Mouse (Mus musculus) lung, adult 2 months (tissue): ENCODE measurements around the gene Nlrp4f. TPM values are rescaled to one million over a fixed set of nuclear protein-coding genes. Genes with fewer than 3 reads are reported as not detected.

ENCODE experiments used
- DNase-seq: peaks from one replicate; pipeline ENCODE4 v3.0.0; 2022
- H3K4me1 ChIP-seq: fragments of 200-500 bp; 2 replicates; pipeline ENCODE4 v1.6.1; 2011; ENCODE audit warnings: low read length; ENCODE audit not compliant: control insufficient read depth, insufficient read depth
- H3K4me3 ChIP-seq: fragments of 200-500 bp; replicated peaks from 2 replicates; pipeline ENCODE3; 2011; ENCODE audit warnings: low read depth, mild to moderate bottlenecking, control low read depth, low read length; ENCODE audit errors: extremely low read depth
- CTCF ChIP-seq: fragments of 200-500 bp; IDR thresholded peaks from 2 replicates; pipeline ENCODE4 v1.5.1; 2011; ENCODE audit warnings: mild to moderate bottlenecking, low read length, control low read depth; ENCODE audit not compliant: insufficient read depth
- POLR2A ChIP-seq: fragments of 200-500 bp; IDR thresholded peaks from 2 replicates; pipeline ENCODE4 v1.6.1; 2011; ENCODE audit warnings: low read depth, mild to moderate bottlenecking, control low read depth, low read length, borderline replicate concordance; ENCODE audit errors: extremely low read depth
- WGBS: fragments of 180-500 bp; shearing (Covaris S2); methylation state at CpG from one replicate; pipeline ENCODE4 v1.1.7; 2018; 5-methylcytosine and 5-hydroxymethylcytosine counted together
- polyA plus RNA-seq: library from polyadenylated mRNA; depleted of rRNA; stranded (reverse); fragments of >200 nt; gene quantifications from 2 replicates; pipeline ENCODE4 v1.2.3, GENCODE M21; 2012; rRNA removed

Gene Nlrp4f
- not detected in 2 replicates for polyA plus RNA-seq

DNA sequence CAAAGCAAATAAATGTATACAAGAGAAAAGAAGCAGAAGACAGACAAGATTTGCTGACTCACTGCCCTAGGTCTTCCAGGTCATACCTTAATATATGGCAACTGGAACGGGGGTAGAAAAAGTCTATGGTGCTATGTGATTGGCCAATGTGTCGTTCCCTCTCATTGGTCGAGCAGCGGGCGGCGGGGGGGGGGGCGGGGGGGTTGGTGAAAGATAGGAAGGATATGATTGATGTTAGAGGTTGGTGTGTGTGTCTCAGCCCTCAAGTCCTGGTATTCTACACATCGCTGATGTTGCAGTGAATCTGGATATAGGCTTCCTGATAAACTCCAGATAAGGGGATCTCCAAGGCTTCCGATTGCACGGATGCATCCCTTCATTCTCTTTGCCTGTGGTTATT, at the start of gene Nlrp4f:
TSS of gene Nlrp4f (minus strand) at position 101 of the 400 bp plus-strand sequence.
- no peak for DNase-seq
- Histone ChIP-seq H3K4me1 (no peaks in the 10 kb centered on the region), H3K4me3 (no peak within 1 kb of the TSS)
- no peak for TF ChIP-seq CTCF
- TF ChIP-seq POLR2A = no peak
- 77% methylated on average over 10 of the region's 10 CpGs for WGBS

- peaks cover 4% of the 10 kb centered on the region; the same call in 1 of the 2 replicates for H3K4me1 ChIP-seq
- DNase-seq = no peak
- TF ChIP-seq CTCF (no peak), POLR2A (no peak)
- no peak overlapping the region for H3K4me3 ChIP-seq
- 91% methylated on average over 4 of the region's 4 CpGs for WGBS
Measured at GRCm38 (mm10) chr13:65243273-65243672, 37.5 kb upstream of the Nlrp4f start.

- Histone ChIP-seq H3K4me3 (peak overlapping the region; percentile 25), H3K4me1 (peaks cover 4% of the 10 kb centered on the region; the same call in 1 of the 2 replicates)
- 32% methylated on average over 27 of the region's 27 CpGs for WGBS
- TF ChIP-seq CTCF (no peak), POLR2A (no peak)
- no peak for DNase-seq
Measured at GRCm38 (mm10) chr13:65242319-65242787, 36.6 kb upstream of the Nlrp4f start.

DNA sequence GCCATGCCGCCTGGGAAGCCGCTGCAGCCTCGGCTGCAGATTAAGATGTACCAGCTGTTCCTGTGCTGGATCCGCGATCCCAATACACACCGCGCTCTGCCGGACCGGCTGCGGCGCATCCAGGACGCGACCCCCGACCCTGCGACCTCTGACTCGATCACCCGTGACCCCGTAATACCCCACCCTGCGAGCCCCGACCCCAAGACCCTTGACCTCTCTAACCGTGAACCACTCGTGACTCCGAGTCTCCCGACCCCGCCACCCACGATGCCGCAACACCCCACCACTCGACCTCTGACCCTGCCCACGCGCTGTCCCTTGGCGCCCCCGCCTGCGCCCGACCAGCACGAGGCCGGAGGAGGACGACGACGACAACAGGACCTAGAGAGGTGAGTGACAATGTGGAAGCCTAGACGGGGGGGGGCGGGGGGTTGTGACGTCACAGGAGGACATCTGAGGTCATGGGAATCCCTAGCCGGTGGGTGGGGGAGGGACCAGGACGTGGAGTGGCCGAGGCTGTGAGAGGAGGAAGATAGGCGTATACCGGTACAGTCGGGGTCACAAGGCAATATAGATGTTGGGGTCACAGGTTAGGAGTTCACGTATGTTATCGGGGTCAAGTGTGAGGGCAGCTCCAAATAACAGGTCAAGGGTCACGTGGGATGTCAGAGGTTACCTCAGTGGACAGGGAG, 36.0 kb upstream of the Nlrp4f start:
- Histone ChIP-seq H3K4me1 (peaks cover 4% of the 10 kb centered on the region; the same call in 1 of the 2 replicates), H3K4me3 (peak overlapping the region; percentile 84)
- 3% methylated on average over 51 of the region's 51 CpGs for WGBS
- no peak for TF ChIP-seq POLR2A
- TF ChIP-seq CTCF = no peak
- DNase-seq = no peak

GRCm38 (mm10) chr13:65241099-65241626, 35.4 kb upstream of the Nlrp4f start:
- TF ChIP-seq POLR2A (peak; percentile 44; the same call in 1 of the 2 replicates), CTCF (no peak)
- Histone ChIP-seq H3K4me1 (peaks cover 4% of the 10 kb centered on the region; the same call in 1 of the 2 replicates), H3K4me3 (peak overlapping the region; percentile 84)
- peak; percentile 94 for DNase-seq
- whole genome bisulfite sequencing = under 1% methylated on average over 45 of the region's 45 CpGs

- TF ChIP-seq CTCF (no peak), POLR2A (peak; percentile 79; the same call in 1 of the 2 replicates)
- DNase-seq = peak; percentile 92
- WGBS = under 1% methylated on average over 28 of the region's 28 CpGs
- H3K4me1 ChIP-seq = peaks cover 4% of the 10 kb centered on the region; the same call in 1 of the 2 replicates
- H3K4me3 ChIP-seq = peak overlapping the region; percentile 84
Measured at GRCm38 (mm10) chr13:65240509-65241098, 34.8 kb upstream of the Nlrp4f start.

DNA sequence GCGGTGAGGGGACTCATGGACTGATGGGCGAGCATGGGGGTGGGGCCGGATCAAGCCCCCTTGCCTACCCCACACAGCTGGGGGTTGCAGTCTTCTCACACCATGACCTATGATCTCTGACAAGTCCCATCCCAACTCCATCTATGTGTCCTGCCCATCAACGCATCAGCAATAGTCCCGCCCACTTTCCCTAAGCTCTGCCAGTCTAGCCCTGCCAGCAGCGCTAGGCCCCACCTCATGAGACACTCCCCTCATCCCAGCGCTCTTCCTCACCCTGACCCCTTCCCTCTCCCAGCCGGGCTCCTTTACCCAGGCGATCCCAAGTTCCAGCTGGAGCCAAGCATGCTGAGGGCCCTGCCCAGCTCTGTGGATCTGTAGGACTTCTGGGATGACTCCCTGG, 31.4 kb upstream of the Nlrp4f start:
- H3K4me1 ChIP-seq = peaks cover 4% of the 10 kb centered on the region; the same call in 1 of the 2 replicates
- no peak overlapping the region for H3K4me3 ChIP-seq
- WGBS = 67% methylated on average over 9 of the region's 9 CpGs
- no peak for DNase-seq
- TF ChIP-seq POLR2A = no peak

DNA sequence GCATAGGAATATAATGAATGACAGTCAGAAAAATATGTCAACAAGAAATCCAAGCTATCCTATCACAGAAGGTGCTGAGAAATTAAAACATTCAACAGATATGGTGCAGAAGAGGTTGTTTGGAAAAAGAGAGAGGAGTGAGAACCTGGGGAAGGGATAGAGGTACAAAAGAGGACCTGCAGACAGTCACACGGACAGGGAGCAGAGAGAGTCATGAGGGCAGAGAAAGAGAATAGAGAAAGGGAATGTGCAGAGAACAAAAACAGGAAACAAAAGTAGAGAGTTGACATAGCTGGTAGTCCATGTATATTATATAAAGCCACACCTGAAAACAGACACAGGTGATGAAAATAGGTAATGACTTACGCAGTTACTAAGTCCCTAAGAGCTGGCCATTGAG, 20.9 kb upstream of the Nlrp4f start:
- WGBS = 78% methylated on average over 2 of the region's 2 CpGs
- DNase-seq = no peak
- no peak for TF ChIP-seq CTCF
- no peak for TF ChIP-seq POLR2A
- Histone ChIP-seq H3K4me3 (no peak overlapping the region), H3K4me1 (no peaks in the 10 kb centered on the region)

DNA sequence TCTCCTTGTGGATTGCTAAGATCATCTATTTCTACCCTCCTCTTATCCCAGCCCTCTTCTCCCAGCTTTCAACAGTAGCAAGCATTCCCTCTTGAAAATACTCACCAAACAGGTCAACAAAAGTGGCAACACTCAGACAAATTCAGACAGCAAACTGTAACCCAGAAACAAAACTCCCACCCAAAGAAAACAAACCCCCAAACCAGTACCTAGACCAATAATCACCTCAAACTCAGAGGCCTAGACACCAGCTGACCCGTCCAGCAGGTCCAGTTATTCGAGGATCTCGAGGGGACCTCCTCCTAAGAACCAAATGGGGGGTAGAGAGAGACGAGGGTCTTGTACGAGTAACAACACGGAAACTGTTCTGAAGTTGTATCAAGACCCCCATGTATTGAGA, 20.2 kb upstream of the Nlrp4f start:
- H3K4me3 ChIP-seq = no peak overlapping the region
- 50% methylated on average over 6 of the region's 6 CpGs for WGBS
- TF ChIP-seq CTCF (no peak), POLR2A (no peak)
- no peak for DNase-seq
- no peaks in the 10 kb centered on the region for H3K4me1 ChIP-seq

- TF ChIP-seq POLR2A = no peak
- TF ChIP-seq CTCF = no peak
Measured at GRCm38 (mm10) chr13:65200667-65201066, 5.1 kb downstream of the Nlrp4f start.

More at GRCm38 (mm10) chr13:65200667-65201066, 5.1 kb downstream of the Nlrp4f start:
- 46% methylated on average over 1 of the region's 1 CpGs for WGBS
- Histone ChIP-seq H3K4me3 (no peak overlapping the region), H3K4me1 (no peaks in the 10 kb centered on the region)
- no peak for DNase-seq
